Mouse (Mus musculus): ENCODE results near the gene Umps.

- no peak for TF ChIP-seq CTCF (IDR thresholded peaks at IDR 0.05; ENCODE audit: low read depth)
- TF ChIP-seq EP300 (IDR thresholded peaks at IDR 0.05; ENCODE audit: low read depth), result no peak
Measured at GRCm38 (mm10) chr16:33923001-33923316, 43.9 kb downstream of the Umps start.
